In genomic region chr7:114232982-114233381, GRCm38 (mm10) we compare ENCODE assay signal across 23 mouse cellular contexts. TPM values are rescaled to one million over a fixed set of nuclear protein-coding genes. Genes with fewer than 3 reads are reported as not detected.
DNase-seq lines count a peak whose midpoint lies in the region; ATAC-seq and TF ChIP-seq lines count a peak whose summit lies in the region.
"Had no signal": no experiment of that assay in that cellular context is flagged by ENCODE, and none has a peak within 500 bp of the region (broad histone marks: within the 10 kb centered on the region; RNA-seq: fewer than 3 reads in every experiment).

No protein-coding gene starts in this region.

- TF ChIP-seq EP300 in liver, embryonic 14.5 days (IDR thresholded peaks at IDR 0.05; ENCODE audit: low read depth) = no peak
- no peak for TF ChIP-seq EP300 in CH12.LX (IDR thresholded peaks at IDR 0.05; ENCODE audit: low read length)

- no peak for TF ChIP-seq POLR2A in CH12.LX (IDR thresholded peaks at IDR 0.05; ENCODE audit: low read depth, low read length)

- ATAC-seq in liver, embryonic 14.5 days (ENCODE audit: insufficient read depth) = no peak
- ATAC-seq: forebrain, embryonic 15.5 days had no signal

- no peaks in the 10 kb centered on the region for H3K27me3 ChIP-seq in liver, embryonic 14.5 days (ENCODE audit: control insufficient read depth, insufficient read depth, low read length)
- no peaks in the 10 kb centered on the region for H3K27me3 ChIP-seq in CH12.LX (replicated peaks)
- H3K27me3 ChIP-seq: embryonic facial prominence, embryonic 13.5 days; forebrain, embryonic 15.5 days; heart, embryonic 15.5 days; limb, embryonic 13.5 days; lung, embryonic 15.5 days; neural tube, embryonic 15.5 days had no signal

- TF ChIP-seq CTCF in liver, embryonic 14.5 days (IDR thresholded peaks at IDR 0.05; ENCODE audit: low read depth) = peak; percentile 11; the same call in 1 of the 2 replicates
- TF ChIP-seq CTCF in CH12.LX (conservative IDR thresholded peaks at IDR 0.05 in 1 of 2, IDR thresholded peaks at IDR 0.05 in 1 of 2; ENCODE audit: low read depth in 2 of 2, low read length in 2 of 2) = peak in 1 of 2 experiments; percentile 20; a peak in 1 of 4 replicates

- 72% methylated on average over 7 of the region's 7 CpGs for WGBS in liver, embryonic 14.5 days (ENCODE audit: insufficient replicate concordance)

- TF ChIP-seq RAD21 in CH12.LX (IDR thresholded peaks at IDR 0.05; ENCODE audit: low read depth, low read length) = no peak; the same call in none of the 2 replicates

- intact Hi-C loops in left cerebral cortex, postnatal 10 days (cut with DNase I) = loop anchor here (2.0 to 5.0 kb wide), 2 partner anchors 16 to 34 kb away; no protein-coding TSS in a partner anchor

- no peak overlapping the region for H3K9ac ChIP-seq in liver, embryonic 14.5 days (replicated peaks)
- no peak overlapping the region for H3K9ac ChIP-seq in CH12.LX (ENCODE audit: insufficient read depth, low read depth)
- H3K9ac ChIP-seq: embryonic facial prominence, embryonic 13.5 days; forebrain, embryonic 15.5 days; heart, embryonic 15.5 days; limb, embryonic 13.5 days; lung, embryonic 15.5 days; neural tube, embryonic 15.5 days had no signal

- peaks cover 16% of the 10 kb centered on the region for H3K36me3 ChIP-seq in liver, embryonic 14.5 days (replicated peaks; ENCODE audit: control insufficient read depth, insufficient read depth, low read depth)
- peaks cover 49 to 91% of the 10 kb centered on the region in 2 experiments for H3K36me3 ChIP-seq in CH12.LX (replicated peaks in 1 of 2; ENCODE audit: control insufficient read depth in 1 of 2, insufficient read depth in 1 of 2, low read length in 1 of 2)

- in situ Hi-C loops in CH12.LX (cut with MboI; ENCODE audit: low pct_ligation_motif_present, low pct_unique_long_range_greater_than_20kb, low sequenced_read_pairs) = no loop called here

- no peak for DNase-seq in liver, embryonic 14.5 days (ENCODE audit: low read depth in 3 of 3, low spot score in 3 of 3)
- DNase-seq in liver (no peak), CH12.LX (ENCODE audit: extremely low read depth) (peak; percentile 9), R1 (ENCODE audit: low read depth, low spot score) (peak; percentile 21)
- peak; percentile 33 for DNase-seq in naive thymus-derived CD4-positive, alpha-beta T cell, adult 2 months (ENCODE audit: low read depth)
- no peak for DNase-seq in left cerebral cortex, postnatal 10 days (ENCODE audit: extremely low spot score in 1 of 2, low spot score in 2 of 2)
- DNase-seq in right cerebral cortex, postnatal 25 days = no peak
- DNase-seq: adrenal gland, adult 8-10 months; cerebellum, postnatal 14 days; gastrocnemius, postnatal 14 days; heart, adult 2 months; kidney, adult 9 months; kidney, postnatal 4 days; midbrain, embryonic 14.5 days; right cerebral cortex, postnatal 14 days; thymus, adult 18-20 months had no signal

- no peak overlapping the region for H3K27ac ChIP-seq in liver, embryonic 14.5 days
- H3K27ac ChIP-seq in CH12.LX (ENCODE audit: insufficient read depth, low read depth) = no peak overlapping the region
- H3K27ac ChIP-seq: embryonic facial prominence, embryonic 13.5 days; forebrain, embryonic 15.5 days; heart, adult 2 months; heart, embryonic 15.5 days; hindbrain, embryonic 10.5 days; limb, embryonic 13.5 days; lung, embryonic 15.5 days; neural tube, embryonic 15.5 days had no signal

- H3K4me3 ChIP-seq in liver, embryonic 14.5 days (ENCODE audit: insufficient read depth in 1 of 2, low read depth in 2 of 2, low read length in 2 of 2) = no peak overlapping the region
- H3K4me3 ChIP-seq in CH12.LX (replicated peaks in 1 of 3; ENCODE audit: low read depth in 2 of 3, low read length in 2 of 3, poor library complexity in 1 of 3) = no peak overlapping the region
- H3K4me3 ChIP-seq: embryonic facial prominence, embryonic 13.5 days; forebrain, embryonic 15.5 days; heart, adult 2 months; heart, embryonic 15.5 days; hindbrain, embryonic 10.5 days; limb, embryonic 13.5 days; lung, embryonic 15.5 days; neural tube, embryonic 15.5 days had no signal

- H3K79me2 ChIP-seq in CH12.LX (replicated peaks; ENCODE audit: control insufficient read depth, extremely low read depth, insufficient read depth, poor library complexity, severe bottlenecking) = 0 out of 2 replicates have a peak, but pooled peaks cover 2% of the 10 kb centered on the region

- H3K4me2 ChIP-seq in liver, embryonic 14.5 days (ENCODE audit: low read depth) = no peak overlapping the region
- H3K4me2 ChIP-seq in CH12.LX (ENCODE audit: insufficient read depth, low read depth, poor library complexity, severe bottlenecking) = no peak overlapping the region
- H3K4me2 ChIP-seq: embryonic facial prominence, embryonic 13.5 days; forebrain, embryonic 15.5 days; heart, embryonic 15.5 days; limb, embryonic 13.5 days; lung, embryonic 15.5 days; neural tube, embryonic 15.5 days had no signal

- no peaks in the 10 kb centered on the region for H3K9me3 ChIP-seq in liver, embryonic 14.5 days (ENCODE audit: control insufficient read depth, low read length)
- H3K9me3 ChIP-seq in CH12.LX (replicated peaks; ENCODE audit: low read length) = no peaks in the 10 kb centered on the region
- H3K9me3 ChIP-seq: embryonic facial prominence, embryonic 13.5 days; forebrain, embryonic 15.5 days; heart, embryonic 15.5 days; hindbrain, embryonic 10.5 days; limb, embryonic 13.5 days; lung, embryonic 15.5 days; neural tube, embryonic 15.5 days had no signal

- H3K4me1 ChIP-seq in liver, embryonic 14.5 days (replicated peaks; ENCODE audit: control insufficient read depth in 2 of 2, insufficient read depth in 2 of 2, low read length in 1 of 2) = no peaks in the 10 kb centered on the region
- H3K4me1 ChIP-seq in CH12.LX (ENCODE audit: control insufficient read depth in 1 of 2, insufficient read depth in 2 of 2) = no peaks in the 10 kb centered on the region
- H3K4me1 ChIP-seq: embryonic facial prominence, embryonic 13.5 days; forebrain, embryonic 15.5 days; heart, embryonic 15.5 days; hindbrain, embryonic 10.5 days; limb, embryonic 13.5 days; lung, embryonic 15.5 days; neural tube, embryonic 15.5 days had no signal

- dilution Hi-C loops in CH12.LX (cut with MboI; ENCODE audit: extremely low pct_ligation_motif_present, extremely low pct_unique_long_range_greater_than_20kb, low sequenced_read_pairs) = no loop called here

TF ChIP-seq in CH12.LX, 34 proteins besides CTCF, POLR2A, EP300 and RAD21:
- no peak for TF ChIP-seq ELF1 (IDR thresholded peaks at IDR 0.05; ENCODE audit: low read depth, low read length)
- no peak for TF ChIP-seq MXI1 (IDR thresholded peaks at IDR 0.05; ENCODE audit: low read depth, low read length)
- TF ChIP-seq GABPA (IDR thresholded peaks at IDR 0.05; ENCODE audit: insufficient replicate concordance, low read depth, low read length) = no peak
- no peak for TF ChIP-seq PAX5 (IDR thresholded peaks at IDR 0.05; ENCODE audit: low read length)
- TF ChIP-seq UBTF (IDR thresholded peaks at IDR 0.05; ENCODE audit: low read depth, low read length) = no peak
- TF ChIP-seq SIN3A (IDR thresholded peaks at IDR 0.05; ENCODE audit: low read length) = no peak
- no peak for TF ChIP-seq MAFK (IDR thresholded peaks at IDR 0.05; ENCODE audit: insufficient replicate concordance, low read length)
- TF ChIP-seq KAT2A (IDR thresholded peaks at IDR 0.05; ENCODE audit: insufficient replicate concordance, low read length) = no peak
- no peak for TF ChIP-seq NELFE (IDR thresholded peaks at IDR 0.05; ENCODE audit: low read depth, low read length)

RNA-seq across cellular contexts. Expression of gene Copb1, which starts 21.5 kb away (rescaled TPM):
- 16.0 and 28.1 TPM in 2 replicates for polyA plus RNA-seq in liver, embryonic 14.5 days (2012; rRNA removed)
- 48.9 and 55.0 TPM in 2 replicates for polyA plus RNA-seq in liver, embryonic 14.5 days (2014; fragmentation: Nextera tagmentation; extraction: Ambion mirVana)
- total RNA-seq in CH12.LX (2012; rRNA removed) (71.0 and 74.2 TPM in 2 replicates), CH12.LX (2014; rRNA removed) (154 and 158 TPM in 2 replicates)
- polyA plus RNA-seq in CH12.LX (2012; ENCODE audit: insufficient read length, low read depth) = 101 and 114 TPM in 2 replicates
- 10 to 100 TPM; 61.8 to 64.7 TPM for total RNA-seq in left cerebral cortex, postnatal 10 days (2021)

RNA-seq across cellular contexts. Expression of gene Psma1, which starts 42.9 kb away (rescaled TPM):
- 94.7 and 146 TPM in 2 replicates for polyA plus RNA-seq in liver, embryonic 14.5 days (2012; rRNA removed)
- polyA plus RNA-seq in liver, embryonic 14.5 days (2014; fragmentation: Nextera tagmentation; extraction: Ambion mirVana) = 281 and 289 TPM in 2 replicates
- total RNA-seq in CH12.LX (2012; rRNA removed) (297 and 340 TPM in 2 replicates), CH12.LX (2014; rRNA removed) (706 and 745 TPM in 2 replicates)
- 372 and 393 TPM in 2 replicates for polyA plus RNA-seq in CH12.LX (2012; ENCODE audit: insufficient read length, low read depth)
- 100 to 1,000 TPM; 138 to 147 TPM for total RNA-seq in left cerebral cortex, postnatal 10 days (2021)

Comparison
In these comparisons a context has a peak if more than half of its experiments do, and no peak if none do; other contexts are left out.
1. DNase-seq: peak in CH12.LX (single experiment), R1 (single experiment) and naive thymus-derived CD4-positive, alpha-beta T cell, adult 2 months (single experiment); none in liver, embryonic 14.5 days (0 of 3), liver (single experiment), left cerebral cortex, postnatal 10 days (0 of 2) and right cerebral cortex, postnatal 25 days (single experiment).